Mouse (Mus musculus) erythroid progenitor cell, adult 5-6 weeks (primary cell): ENCODE results near the gene Ddx39b. TPM values are rescaled to one million over a fixed set of nuclear protein-coding genes. Genes with fewer than 3 reads are reported as not detected.

Experiments used
- ATAC-seq: replicated peaks from 2 replicates; pipeline ENCODE4 v1.8.0; 2016; ENCODE audit warnings: moderate number of reproducible peaks, mild to moderate bottlenecking, moderate TSS enrichment, inconsistent platforms; ENCODE audit not compliant: poor library complexity, low FRiP score, severe bottlenecking
- total RNA-seq, 2 experiments: library from RNA; stranded (forward) in 1 of 2; stranded (reverse) in 1 of 2; fragments of 150-400 nt in 1 of 2; fragments of 186-747, 209-891 nt in 1 of 2; gene quantifications; 2 replicates each; pipeline versions ENCODE4 v1.2.3 to v1.2.4; 2015 to 2017; ENCODE audit warnings: low replicate concordance in 2 of 2

Ddx39b gene
- total RNA-seq, 2 experiments from 2014 or later: 99.9 to 169 TPM

GRCm38 (mm10) chr17:35240384-35241304 is 902 bp upstream of the Ddx39b start:
- no peak for ATAC-seq

GRCm38 (mm10) chr17:35242015-35242941 is 732 bp downstream of the Ddx39b start:
- peak; percentile 77 for ATAC-seq

GRCm38 (mm10) chr17:35243086-35243485 is 1.5 kb downstream of the Ddx39b start:
- ATAC-seq: 0 out of 2 replicates have a peak, but pooled peaks have one; percentile 22

GRCm38 (mm10) chr17:35244999-35245398 is 3.5 kb downstream of the Ddx39b start:
- no peak for ATAC-seq

GRCm38 (mm10) chr17:35245731-35246623 is 4.4 kb downstream of the Ddx39b start:
- ATAC-seq: no peak

- ATAC-seq: no peak
Observed at GRCm38 (mm10) chr17:35247144-35247543, 5.6 kb downstream of the Ddx39b start.

- no peak for ATAC-seq
Observed at GRCm38 (mm10) chr17:35248986-35249385, 7.4 kb downstream of the Ddx39b start.

GRCm38 (mm10) chr17:35249451-35250197 is 8.1 kb downstream of the Ddx39b start:
- no peak for ATAC-seq

- no peak for ATAC-seq
Observed at GRCm38 (mm10) chr17:35250348-35251120, 9.0 kb downstream of the Ddx39b start.

GRCm38 (mm10) chr17:35251162-35251719 is 9.7 kb downstream of the Ddx39b start:
- ATAC-seq: no peak

GRCm38 (mm10) chr17:35251981-35252380 is 10.4 kb downstream of the Ddx39b start:
- ATAC-seq: no peak

GRCm38 (mm10) chr17:35252619-35253292 is 11.2 kb downstream of the Ddx39b start:
- no peak for ATAC-seq

- no peak for ATAC-seq
Observed at GRCm38 (mm10) chr17:35253293-35254093, 11.9 kb downstream of the Ddx39b start.

- ATAC-seq: peak; percentile 69
Observed at GRCm38 (mm10) chr17:35254241-35255098, 12.9 kb downstream of the Ddx39b start.

GRCm38 (mm10) chr17:35255301-35255700 is 13.8 kb downstream of the Ddx39b start:
- no peak for ATAC-seq
